Mouse (Mus musculus) intestine, embryonic 14.5 days (tissue): ENCODE results near the gene Lrrfip2. TPM values are rescaled to one million over a fixed set of nuclear protein-coding genes. Genes with fewer than 3 reads are reported as not detected.

Experiments used
- ATAC-seq: fragments of 200-750 bp; cut with Nextera tagmentation; replicated peaks from 2 replicates; pipeline ENCODE4 v1.8.0; 2017; ENCODE audit warnings: low read depth, moderate number of reproducible peaks, moderate TSS enrichment, moderate library complexity; ENCODE audit not compliant: low FRiP score, low TSS enrichment
- DNase-seq: peaks from one replicate; pipeline ENCODE4 v3.0.0-alpha.2; 2018; ENCODE audit warnings: low spot score
- H3K27ac ChIP-seq: fragments of 300-500 bp; sonication (generic); 2 replicates; pipeline ENCODE4 v1.5.1; 2014; ENCODE audit warnings: low read depth, mild to moderate bottlenecking, control low read depth
- H3K27me3 ChIP-seq: fragments of 300-500 bp; sonication (generic); replicated peaks from 2 replicates; pipeline ENCODE4 v1.6.1; 2014; ENCODE audit warnings: low read length, control low read depth; ENCODE audit not compliant: control insufficient read depth, insufficient read depth
- H3K36me3 ChIP-seq: fragments of 300-500 bp; sonication (generic); 2 replicates; pipeline ENCODE4 v1.6.1; 2014; ENCODE audit warnings: low read length, control low read depth; ENCODE audit not compliant: control insufficient read depth, insufficient read depth
- H3K4me1 ChIP-seq: fragments of 300-500 bp; sonication (generic); replicated peaks from 2 replicates; pipeline ENCODE4 v1.6.1; 2014; ENCODE audit warnings: low read length, control low read depth, mixed read lengths; ENCODE audit not compliant: control insufficient read depth, insufficient read depth
- H3K4me2 ChIP-seq: fragments of 300-500 bp; sonication (generic); 2 replicates; pipeline ENCODE4 v1.6.1; 2014; ENCODE audit warnings: low read length
- H3K4me3 ChIP-seq: fragments of 300-500 bp; sonication (generic); 2 replicates; pipeline ENCODE4 v1.5.1; 2014; ENCODE audit warnings: low read depth, low read length, control low read depth, mixed read lengths
- H3K9ac ChIP-seq: fragments of 300-500 bp; sonication (generic); 2 replicates; pipeline ENCODE4 v1.6.1; 2014; ENCODE audit warnings: mild to moderate bottlenecking, low read length
- H3K9me3 ChIP-seq: fragments of 300-500 bp; sonication (generic); 2 replicates; pipeline ENCODE4 v1.6.1; 2016; ENCODE audit warnings: low read length, control low read depth; ENCODE audit not compliant: control insufficient read depth
- WGBS: fragments of 180-500 bp; shearing (Covaris S2); extraction: QIAGEN DNeasy Blood & Tissue Kit; methylation state at CpG from one replicate; pipeline ENCODE4 v1.1.7; 2014; 5-methylcytosine and 5-hydroxymethylcytosine counted together
- polyA plus RNA-seq: library from polyadenylated mRNA; unstranded; fragments of >200 nt; fragmentation: Nextera tagmentation; extraction: Ambion mirVana; gene quantifications from 2 replicates; pipeline ENCODE4 v1.2.1, GENCODE M21; 2014

The Lrrfip2 gene
- polyA plus RNA-seq, result 34.4 and 36.8 TPM in 2 replicates

GRCm38 (mm10) chr9:111117126-111117642 is at the start of gene Lrrfip2:
Gene Lrrfip2 (plus strand): TSS chr9:111117592.
- H3K4me3 ChIP-seq, result peak within 1 kb of the TSS; percentile 94
- peak within 1 kb of the TSS; percentile 82 for H3K9ac ChIP-seq
- 24% methylated on average over 14 of the region's 14 CpGs for WGBS
- no peak for ATAC-seq
- no peaks in the 10 kb centered on the region for H3K36me3 ChIP-seq
- H3K27ac ChIP-seq, result peak within 1 kb of the TSS; percentile 78
- H3K9me3 ChIP-seq, result no peaks in the 10 kb centered on the region
- H3K4me2 ChIP-seq, result peak within 1 kb of the TSS; percentile 85
- H3K4me1 ChIP-seq, result peaks cover 15% of the 10 kb centered on the region
- DNase-seq, result peak; percentile 50
- H3K27me3 ChIP-seq, result no peaks in the 10 kb centered on the region

DNA sequence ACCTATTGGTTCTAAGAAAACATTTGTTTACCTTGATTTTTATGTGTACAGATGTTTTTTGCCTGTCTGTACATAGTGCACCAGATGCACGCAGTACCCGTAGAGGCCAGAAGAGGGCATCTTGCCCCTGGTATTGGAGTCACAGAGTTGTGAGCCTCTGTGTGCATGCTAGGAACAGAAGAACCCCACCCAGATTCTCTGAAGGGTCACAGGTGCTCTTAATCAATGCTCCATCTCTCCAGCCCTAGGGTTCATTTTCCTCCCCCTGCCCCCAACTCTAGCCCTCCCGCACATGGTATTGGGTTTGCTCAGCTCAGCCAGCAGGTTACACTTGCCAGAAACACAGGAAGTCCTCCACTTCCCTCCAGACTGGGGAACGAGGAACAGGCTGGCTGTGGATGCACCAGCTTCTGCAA is 46.8 kb upstream of the Lrrfip2 start:
- no peak overlapping the region for H3K27ac ChIP-seq
- no peak overlapping the region for H3K4me3 ChIP-seq
- no peak overlapping the region for H3K9ac ChIP-seq
- DNase-seq, result peak; percentile 75
- H3K9me3 ChIP-seq, result 0 out of 2 replicates have a peak, but pooled peaks cover 11% of the 10 kb centered on the region
- H3K27me3 ChIP-seq, result no peaks in the 10 kb centered on the region
- WGBS, result 28% methylated on average over 4 of the region's 4 CpGs
- H3K4me1 ChIP-seq, result no peaks in the 10 kb centered on the region
- no peaks in the 10 kb centered on the region for H3K36me3 ChIP-seq
- no peak; the same call in 1 of the 2 replicates for ATAC-seq
- no peak overlapping the region for H3K4me2 ChIP-seq

GRCm38 (mm10) chr9:111072175-111072574 is 45.2 kb upstream of the Lrrfip2 start:
- Histone ChIP-seq H3K27me3 (no peaks in the 10 kb centered on the region), H3K36me3 (no peaks in the 10 kb centered on the region), H3K4me1 (no peaks in the 10 kb centered on the region), H3K9ac (no peak overlapping the region), H3K9me3 (0 out of 2 replicates have a peak, but pooled peaks cover 11% of the 10 kb centered on the region), H3K4me3 (no peak overlapping the region), H3K4me2 (no peak overlapping the region), H3K27ac (no peak overlapping the region)
- WGBS, result 52% methylated on average over 7 of the region's 7 CpGs
- no peak for ATAC-seq
- DNase-seq, result no peak

DNA sequence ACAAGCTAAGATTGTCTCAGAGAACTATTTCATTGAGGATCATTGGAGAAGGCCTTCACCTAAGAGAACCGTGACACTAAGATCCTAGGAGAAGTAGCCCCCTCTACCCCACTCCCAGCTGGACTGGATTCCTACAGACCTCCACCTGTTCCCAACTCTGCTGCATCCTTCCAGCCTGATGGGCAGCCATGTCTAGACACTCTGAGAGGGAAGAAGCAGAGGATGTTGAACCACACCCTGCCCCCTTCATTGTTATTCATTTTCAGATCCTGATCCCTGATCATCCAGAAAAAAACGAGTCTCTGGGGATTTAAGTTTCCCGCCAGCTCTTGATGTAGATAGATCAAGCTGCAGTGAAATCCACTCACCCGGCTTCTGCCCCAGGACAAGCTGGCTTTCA is 44.4 kb upstream of the Lrrfip2 start:
- H3K27ac ChIP-seq, result no peak overlapping the region
- H3K4me1 ChIP-seq, result no peaks in the 10 kb centered on the region
- 80% methylated on average over 4 of the region's 4 CpGs for WGBS
- H3K4me3 ChIP-seq, result no peak overlapping the region
- DNase-seq (no peak), ATAC-seq (no peak)
- 0 out of 2 replicates have a peak, but pooled peaks cover 11% of the 10 kb centered on the region for H3K9me3 ChIP-seq
- no peak overlapping the region for H3K4me2 ChIP-seq
- H3K9ac ChIP-seq, result no peak overlapping the region
- H3K36me3 ChIP-seq, result no peaks in the 10 kb centered on the region
- no peaks in the 10 kb centered on the region for H3K27me3 ChIP-seq

DNA sequence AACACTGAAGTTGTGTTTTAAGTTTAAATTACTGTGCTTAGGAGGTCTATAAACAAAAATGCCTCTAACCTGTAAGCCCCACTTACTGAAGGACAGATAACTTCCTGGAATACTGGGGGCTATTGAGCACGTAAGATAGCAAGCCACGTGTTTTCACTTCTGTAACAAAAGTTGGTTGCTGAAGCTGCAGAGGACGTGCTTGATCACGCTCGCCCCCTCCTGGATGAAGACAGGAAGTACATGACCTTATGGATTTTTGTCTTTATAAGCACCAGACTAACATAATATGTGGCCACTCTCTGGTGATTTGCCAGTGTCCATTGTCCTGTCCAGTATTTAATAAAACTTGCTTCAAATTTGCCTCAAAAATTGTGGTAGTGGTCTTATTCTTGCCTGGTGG is 39.6 kb upstream of the Lrrfip2 start:
- H3K9ac ChIP-seq, result no peak overlapping the region
- H3K4me1 ChIP-seq, result no peaks in the 10 kb centered on the region
- H3K27me3 ChIP-seq, result no peaks in the 10 kb centered on the region
- H3K9me3 ChIP-seq, result 0 out of 2 replicates have a peak, but pooled peaks cover 11% of the 10 kb centered on the region
- 66% methylated on average over 5 of the region's 5 CpGs for WGBS
- H3K4me2 ChIP-seq, result no peak overlapping the region
- H3K27ac ChIP-seq, result no peak overlapping the region
- no peak overlapping the region for H3K4me3 ChIP-seq
- H3K36me3 ChIP-seq, result no peaks in the 10 kb centered on the region
- DNase-seq (no peak), ATAC-seq (no peak)

DNA sequence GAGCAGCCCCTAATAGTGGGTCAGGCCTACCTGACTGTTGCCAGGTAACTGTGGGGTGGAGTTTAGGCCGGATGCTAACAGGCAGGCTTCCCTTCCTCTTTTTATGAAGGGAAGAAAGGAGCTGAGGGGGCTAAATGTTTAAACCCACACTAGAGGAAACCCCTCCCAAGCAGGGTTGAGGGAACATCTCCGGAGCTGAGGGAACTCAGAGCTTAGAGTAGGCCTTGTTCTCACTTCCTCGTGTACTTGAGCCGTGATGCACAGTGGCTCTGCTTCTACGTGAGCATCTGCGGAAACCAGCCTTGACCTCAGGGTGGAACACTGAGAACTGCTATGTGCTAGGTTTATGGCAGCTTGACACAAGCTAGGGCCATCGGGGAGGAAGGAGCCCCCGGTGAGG is 36.6 kb upstream of the Lrrfip2 start:
- Histone ChIP-seq H3K27ac (no peak overlapping the region), H3K4me3 (no peak overlapping the region), H3K9me3 (no peaks in the 10 kb centered on the region), H3K27me3 (no peaks in the 10 kb centered on the region), H3K4me1 (no peaks in the 10 kb centered on the region), H3K4me2 (no peak overlapping the region), H3K9ac (no peak overlapping the region), H3K36me3 (no peaks in the 10 kb centered on the region)
- no peak for DNase-seq
- ATAC-seq, result no peak
- WGBS, result 91% methylated on average over 8 of the region's 8 CpGs

- Histone ChIP-seq H3K4me1 (no peaks in the 10 kb centered on the region), H3K9ac (no peak overlapping the region), H3K27me3 (no peaks in the 10 kb centered on the region), H3K4me3 (no peak overlapping the region), H3K4me2 (no peak overlapping the region), H3K27ac (no peak overlapping the region), H3K36me3 (no peaks in the 10 kb centered on the region), H3K9me3 (no peaks in the 10 kb centered on the region)
- 85% methylated on average over 5 of the region's 5 CpGs for WGBS
- ATAC-seq (no peak), DNase-seq (no peak)
These were observed 35.6 kb upstream of the Lrrfip2 start for GRCm38 (mm10) chr9:111081765-111082164.

DNA sequence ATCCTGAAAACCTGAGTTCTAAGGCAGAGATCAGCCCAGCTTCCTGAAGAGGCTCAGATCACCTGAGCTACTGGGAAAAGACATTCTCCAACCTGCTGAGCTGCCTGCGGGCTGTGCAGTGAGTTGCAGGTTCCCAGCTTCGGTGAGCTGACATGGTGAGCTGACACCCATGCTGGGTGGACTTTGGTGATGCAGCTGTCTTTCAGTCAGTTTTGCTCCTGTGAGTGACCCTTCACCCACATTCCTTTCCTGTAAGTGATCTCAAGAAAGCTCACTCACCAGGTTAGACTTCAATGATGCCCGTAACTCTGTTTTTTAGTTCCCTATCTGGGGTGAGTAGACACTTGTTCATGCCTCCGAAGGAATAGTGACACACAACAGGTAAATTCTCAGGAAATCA is 32.1 kb upstream of the Lrrfip2 start:
- H3K36me3 ChIP-seq, result no peaks in the 10 kb centered on the region
- no peaks in the 10 kb centered on the region; the same call in 1 of the 2 replicates for H3K4me1 ChIP-seq
- no peaks in the 10 kb centered on the region for H3K27me3 ChIP-seq
- WGBS, result 55% methylated on average over 4 of the region's 4 CpGs
- no peaks in the 10 kb centered on the region for H3K9me3 ChIP-seq
- DNase-seq (no peak), ATAC-seq (no peak)
- H3K27ac ChIP-seq, result no peak overlapping the region
- H3K4me2 ChIP-seq, result no peak overlapping the region
- H3K9ac ChIP-seq, result no peak overlapping the region
- no peak overlapping the region for H3K4me3 ChIP-seq

- H3K27me3 ChIP-seq, result no peaks in the 10 kb centered on the region
- H3K4me3 ChIP-seq, result no peak overlapping the region
- no peaks in the 10 kb centered on the region for H3K9me3 ChIP-seq
- no peak for ATAC-seq
- H3K9ac ChIP-seq, result no peak overlapping the region
- no peak overlapping the region for H3K4me2 ChIP-seq
- no peak overlapping the region for H3K27ac ChIP-seq
- H3K4me1 ChIP-seq, result no peaks in the 10 kb centered on the region; the same call in 1 of the 2 replicates
- no peaks in the 10 kb centered on the region for H3K36me3 ChIP-seq
- DNase-seq, result no peak
- 58% methylated on average over 6 of the region's 6 CpGs for WGBS
These were observed 31.3 kb upstream of the Lrrfip2 start for GRCm38 (mm10) chr9:111086137-111086536.
